Mouse (Mus musculus): ENCODE measurements around the gene Disp2. TPM values are rescaled to one million over a fixed set of nuclear protein-coding genes. Genes with fewer than 3 reads are reported as not detected.

Disp2 gene
- total and polyA plus RNA-seq, 3 experiments, result 0.03 to 0.16 TPM; not detected in 1

GRCm38 (mm10) chr2:118761358-118761757 lies 18.2 kb upstream of the Disp2 start:
- H3K4me3 ChIP-seq (ENCODE audit: low read depth, low read length), result no peak overlapping the region
- ATAC-seq (ENCODE audit: extremely low read depth, insufficient number of reproducible peaks, low FRiP score, poor library complexity, severe bottlenecking), result no peak
- peaks cover 32% of the 10 kb centered on the region for H3K4me1 ChIP-seq (ENCODE audit: insufficient read depth, low read depth, low read length)
- H3K27me3 ChIP-seq (ENCODE audit: insufficient read depth, low read length), result peaks cover 85% of the 10 kb centered on the region
- no peak for DNase-seq (ENCODE audit: low spot score)
- no peaks in the 10 kb centered on the region for H3K9me3 ChIP-seq (replicated peaks)
- TF ChIP-seq POLR2AphosphoS5 (IDR thresholded peaks at IDR 0.05; ENCODE audit: insufficient replicate concordance, low read depth, low read length), result no peak
- no peak for TF ChIP-seq CTCF (IDR thresholded peaks at IDR 0.05; ENCODE audit: low read depth, low read length)
- TF ChIP-seq TAL1 (conservative IDR thresholded peaks at IDR 0.05; ENCODE audit: low read depth, low read length), result no peak
- no peak for TF ChIP-seq GATA1 (IDR thresholded peaks at IDR 0.05; ENCODE audit: borderline replicate concordance, low read length)
- TF ChIP-seq GATA2 (IDR thresholded peaks at IDR 0.05; ENCODE audit: borderline replicate concordance, low read depth, low read length), result no peak
- no peaks in the 10 kb centered on the region for H3K36me3 ChIP-seq (replicated peaks)

GRCm38 (mm10) chr2:118761906-118762783 lies 17.4 kb upstream of the Disp2 start, which contains the start of gene Ccdc9b:
TSS of gene Ccdc9b (minus strand) at chr2:118762661.
- no peaks in the 10 kb centered on the region for H3K9me3 ChIP-seq (replicated peaks)
- TF ChIP-seq TAL1 (conservative IDR thresholded peaks at IDR 0.05; ENCODE audit: low read depth, low read length) (no peak), GATA1 (IDR thresholded peaks at IDR 0.05; ENCODE audit: borderline replicate concordance, low read length) (no peak), CTCF (IDR thresholded peaks at IDR 0.05; ENCODE audit: low read depth, low read length) (no peak), POLR2AphosphoS5 (IDR thresholded peaks at IDR 0.05; ENCODE audit: insufficient replicate concordance, low read depth, low read length) (no peak), GATA2 (IDR thresholded peaks at IDR 0.05; ENCODE audit: borderline replicate concordance, low read depth, low read length) (no peak)
- DNase-seq (ENCODE audit: low spot score), result peak; percentile 69
- H3K4me1 ChIP-seq (ENCODE audit: insufficient read depth, low read depth, low read length), result peaks cover 36% of the 10 kb centered on the region
- peaks cover 87% of the 10 kb centered on the region for H3K27me3 ChIP-seq (ENCODE audit: insufficient read depth, low read length)
- no peak for ATAC-seq (ENCODE audit: extremely low read depth, insufficient number of reproducible peaks, low FRiP score, poor library complexity, severe bottlenecking)
- no peaks in the 10 kb centered on the region for H3K36me3 ChIP-seq (replicated peaks)
- no peak within 1 kb of the TSS for H3K4me3 ChIP-seq (ENCODE audit: low read depth, low read length)

- peaks cover 84% of the 10 kb centered on the region for H3K27me3 ChIP-seq (ENCODE audit: insufficient read depth, low read length)
- no peaks in the 10 kb centered on the region for H3K9me3 ChIP-seq (replicated peaks)
- no peak for TF ChIP-seq POLR2AphosphoS5 (IDR thresholded peaks at IDR 0.05; ENCODE audit: insufficient replicate concordance, low read depth, low read length)
- no peak for TF ChIP-seq CTCF (IDR thresholded peaks at IDR 0.05; ENCODE audit: low read depth, low read length)
- TF ChIP-seq GATA2 (IDR thresholded peaks at IDR 0.05; ENCODE audit: borderline replicate concordance, low read depth, low read length), result no peak
- no peak for TF ChIP-seq TAL1 (conservative IDR thresholded peaks at IDR 0.05; ENCODE audit: low read depth, low read length)
- TF ChIP-seq GATA1 (IDR thresholded peaks at IDR 0.05; ENCODE audit: borderline replicate concordance, low read length), result no peak
- DNase-seq (ENCODE audit: low spot score), result no peak
- H3K4me3 ChIP-seq (ENCODE audit: low read depth, low read length), result no peak overlapping the region
- H3K36me3 ChIP-seq (replicated peaks), result no peaks in the 10 kb centered on the region
- peaks cover 36% of the 10 kb centered on the region for H3K4me1 ChIP-seq (ENCODE audit: insufficient read depth, low read depth, low read length)
- ATAC-seq (ENCODE audit: extremely low read depth, insufficient number of reproducible peaks, low FRiP score, poor library complexity, severe bottlenecking), result no peak
Measured at GRCm38 (mm10) chr2:118762784-118763148, 16.8 kb upstream of the Disp2 start.

GRCm38 (mm10) chr2:118763469-118763868 lies 16.1 kb upstream of the Disp2 start:
- peaks cover 36% of the 10 kb centered on the region for H3K4me1 ChIP-seq (ENCODE audit: insufficient read depth, low read depth, low read length)
- DNase-seq (ENCODE audit: low spot score), result no peak
- no peaks in the 10 kb centered on the region for H3K36me3 ChIP-seq (replicated peaks)
- ATAC-seq (ENCODE audit: extremely low read depth, insufficient number of reproducible peaks, low FRiP score, poor library complexity, severe bottlenecking), result no peak
- H3K4me3 ChIP-seq (ENCODE audit: low read depth, low read length), result no peak overlapping the region
- no peaks in the 10 kb centered on the region for H3K9me3 ChIP-seq (replicated peaks)
- no peak for TF ChIP-seq CTCF (IDR thresholded peaks at IDR 0.05; ENCODE audit: low read depth, low read length)
- TF ChIP-seq TAL1 (conservative IDR thresholded peaks at IDR 0.05; ENCODE audit: low read depth, low read length), result no peak
- no peak for TF ChIP-seq GATA1 (IDR thresholded peaks at IDR 0.05; ENCODE audit: borderline replicate concordance, low read length)
- no peak for TF ChIP-seq GATA2 (IDR thresholded peaks at IDR 0.05; ENCODE audit: borderline replicate concordance, low read depth, low read length)
- TF ChIP-seq POLR2AphosphoS5 (IDR thresholded peaks at IDR 0.05; ENCODE audit: insufficient replicate concordance, low read depth, low read length), result no peak
- peaks cover 77% of the 10 kb centered on the region for H3K27me3 ChIP-seq (ENCODE audit: insufficient read depth, low read length)

GRCm38 (mm10) chr2:118764094-118764831 lies 15.3 kb upstream of the Disp2 start:
- TF ChIP-seq GATA1 (IDR thresholded peaks at IDR 0.05; ENCODE audit: borderline replicate concordance, low read length) (no peak), POLR2AphosphoS5 (IDR thresholded peaks at IDR 0.05; ENCODE audit: insufficient replicate concordance, low read depth, low read length) (no peak), CTCF (IDR thresholded peaks at IDR 0.05; ENCODE audit: low read depth, low read length) (peak; percentile 36)
- Histone ChIP-seq H3K36me3 (replicated peaks) (no peaks in the 10 kb centered on the region), H3K9me3 (replicated peaks) (no peaks in the 10 kb centered on the region), H3K4me3 (ENCODE audit: low read depth, low read length) (no peak overlapping the region), H3K27me3 (ENCODE audit: insufficient read depth, low read length) (peaks cover 72% of the 10 kb centered on the region), H3K4me1 (ENCODE audit: insufficient read depth, low read depth, low read length) (peaks cover 33% of the 10 kb centered on the region)
- ATAC-seq (ENCODE audit: extremely low read depth, insufficient number of reproducible peaks, low FRiP score, poor library complexity, severe bottlenecking), result no peak
- no peak for DNase-seq (ENCODE audit: low spot score)

GRCm38 (mm10) chr2:118764875-118765274 lies 14.6 kb upstream of the Disp2 start:
- DNase-seq (ENCODE audit: low spot score) (no peak), ATAC-seq (ENCODE audit: extremely low read depth, insufficient number of reproducible peaks, low FRiP score, poor library complexity, severe bottlenecking) (no peak)
- no peak for TF ChIP-seq POLR2AphosphoS5 (IDR thresholded peaks at IDR 0.05; ENCODE audit: insufficient replicate concordance, low read depth, low read length)
- H3K27me3 ChIP-seq (ENCODE audit: insufficient read depth, low read length), result peaks cover 69% of the 10 kb centered on the region
- H3K9me3 ChIP-seq (replicated peaks), result no peaks in the 10 kb centered on the region
- peaks cover 27% of the 10 kb centered on the region for H3K4me1 ChIP-seq (ENCODE audit: insufficient read depth, low read depth, low read length)
- no peak overlapping the region for H3K4me3 ChIP-seq (ENCODE audit: low read depth, low read length)
- H3K36me3 ChIP-seq (replicated peaks), result no peaks in the 10 kb centered on the region

Data from G1E (cell line).